Mouse (Mus musculus) heart, embryonic 11.5 days (tissue): ENCODE results near the gene Slc39a3. TPM values are rescaled to one million over a fixed set of nuclear protein-coding genes. Genes with fewer than 3 reads are reported as not detected.

Source experiments
- ATAC-seq: fragments of 200-750 bp; cut with Nextera tagmentation; replicated peaks from 2 replicates; pipeline ENCODE4 v1.8.0; 2017; ENCODE audit warnings: moderate library complexity; ENCODE audit not compliant: insufficient number of reproducible peaks, low FRiP score, low TSS enrichment
- H3K27ac ChIP-seq: fragments of 300-500 bp; sonication (generic); 2 replicates; pipeline ENCODE4 v1.5.1; 2014; ENCODE audit warnings: mild to moderate bottlenecking, low read depth, low read length
- H3K27me3 ChIP-seq: fragments of 300-500 bp; sonication (generic); 2 replicates; pipeline ENCODE4 v1.6.1; 2014; ENCODE audit warnings: mild to moderate bottlenecking, low read length, mixed read lengths; ENCODE audit not compliant: control insufficient read depth, insufficient read depth
- H3K36me3 ChIP-seq: fragments of 300-500 bp; sonication (generic); 2 replicates; pipeline ENCODE4 v1.6.1; 2014; ENCODE audit warnings: mild to moderate bottlenecking, low read length, moderate library complexity, mixed read lengths; ENCODE audit not compliant: control insufficient read depth, insufficient read depth
- H3K4me1 ChIP-seq: fragments of 300-500 bp; sonication (generic); 2 replicates; pipeline ENCODE4 v1.6.1; 2014; ENCODE audit warnings: low read length; ENCODE audit not compliant: control insufficient read depth, insufficient read depth
- H3K4me2 ChIP-seq: fragments of 300-500 bp; sonication (generic); 2 replicates; pipeline ENCODE4 v1.6.1; 2014; ENCODE audit warnings: mild to moderate bottlenecking, moderate library complexity
- H3K4me3 ChIP-seq: fragments of 300-500 bp; sonication (generic); 2 replicates; pipeline ENCODE4 v1.5.1; 2014; ENCODE audit warnings: low read depth, low read length
- H3K9ac ChIP-seq: fragments of 300-500 bp; sonication (generic); 2 replicates; pipeline ENCODE4 v1.6.1; 2014; ENCODE audit warnings: mild to moderate bottlenecking, low read depth, low read length, moderate library complexity
- H3K9me3 ChIP-seq: fragments of 300-500 bp; sonication (generic); replicated peaks from 2 replicates; pipeline ENCODE4 v1.6.1; 2016; ENCODE audit warnings: low read length; ENCODE audit not compliant: control insufficient read depth
- WGBS: fragments of 180-500 bp; shearing (Covaris S2); extraction: QIAGEN DNeasy Blood & Tissue Kit; methylation state at CpG from one replicate; pipeline ENCODE4 v1.1.7; 2014; ENCODE audit not compliant: insufficient replicate concordance; 5-methylcytosine and 5-hydroxymethylcytosine counted together
- polyA plus RNA-seq: library from polyadenylated mRNA; unstranded; fragments of >200 nt; fragmentation: Nextera tagmentation; extraction: Ambion mirVana; gene quantifications from 2 replicates; pipeline ENCODE4 v1.2.1, GENCODE M21; 2014

Slc39a3 gene
- polyA plus RNA-seq, result 3.9 and 4.1 TPM in 2 replicates

GRCm38 (mm10) chr10:81036988-81037580 is at the start of gene Slc39a3:
TSS of gene Slc39a3 (minus strand) at chr10:81037426.
- no peaks in the 10 kb centered on the region for H3K36me3 ChIP-seq
- WGBS, result under 1% methylated on average over 35 of the region's 35 CpGs
- H3K27me3 ChIP-seq, result no peaks in the 10 kb centered on the region
- no peaks in the 10 kb centered on the region for H3K9me3 ChIP-seq
- ATAC-seq, result peak; percentile 98
- H3K9ac ChIP-seq, result peak within 1 kb of the TSS; percentile 50
- H3K4me3 ChIP-seq, result peak within 1 kb of the TSS; percentile 53
- H3K27ac ChIP-seq, result no peak within 1 kb of the TSS
- H3K4me1 ChIP-seq, result no peaks in the 10 kb centered on the region; the same call in 1 of the 2 replicates
- H3K4me2 ChIP-seq, result peak within 1 kb of the TSS; percentile 57

GRCm38 (mm10) chr10:81087021-81087420 is 49.8 kb upstream of the Slc39a3 start:
- Histone ChIP-seq H3K4me1 (peaks cover 5% of the 10 kb centered on the region), H3K4me3 (no peak overlapping the region), H3K36me3 (peaks cover 2% of the 10 kb centered on the region), H3K9me3 (no peaks in the 10 kb centered on the region), H3K27ac (no peak overlapping the region), H3K9ac (no peak overlapping the region), H3K27me3 (peaks cover 3% of the 10 kb centered on the region; the same call in 1 of the 2 replicates), H3K4me2 (no peak overlapping the region)
- WGBS, result 38% methylated on average over 2 of the region's 2 CpGs
- no peak for ATAC-seq

DNA sequence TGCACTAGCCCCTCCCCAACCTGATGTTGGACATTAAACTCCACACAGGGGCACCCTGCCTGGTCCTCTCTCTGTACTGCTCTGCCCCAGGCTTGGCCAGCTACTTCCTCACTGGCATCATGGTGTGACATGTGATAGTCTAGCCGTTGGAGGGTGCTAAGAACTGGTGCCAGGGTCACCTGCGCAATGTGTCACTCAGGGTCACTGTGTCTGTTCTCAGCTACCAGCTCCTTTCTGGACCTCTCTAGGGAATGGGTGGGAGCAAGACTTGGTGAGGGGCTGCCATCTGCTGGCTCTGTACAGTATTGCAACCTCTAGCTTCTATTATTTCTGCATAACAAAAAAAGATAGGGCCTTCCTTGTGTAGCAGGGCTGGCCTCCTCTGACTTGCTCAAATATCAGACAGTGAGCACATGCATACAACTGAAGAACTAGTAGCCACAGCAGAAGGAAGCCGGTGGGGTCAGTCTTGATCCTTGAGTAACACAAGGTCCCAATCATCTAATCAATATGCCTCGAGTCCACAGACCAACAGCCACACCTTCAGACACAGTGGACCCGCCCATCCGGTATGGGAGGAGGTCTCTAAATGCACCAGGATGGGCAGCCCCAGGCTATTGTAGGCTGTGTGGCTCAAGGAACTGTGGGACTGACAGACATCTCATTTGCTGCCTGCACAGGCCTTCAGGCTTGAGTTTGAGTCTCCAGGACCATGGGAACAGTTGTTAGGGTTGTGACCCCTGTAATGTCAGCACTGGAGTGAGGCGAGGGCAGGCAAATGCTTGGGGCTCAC is 45.1 kb upstream of the Slc39a3 start:
- 0 out of 2 replicates have a peak, but pooled peaks have one; percentile 3 for ATAC-seq
- peaks cover 22% of the 10 kb centered on the region for H3K36me3 ChIP-seq
- 77% methylated on average over 7 of the region's 7 CpGs for WGBS

DNA sequence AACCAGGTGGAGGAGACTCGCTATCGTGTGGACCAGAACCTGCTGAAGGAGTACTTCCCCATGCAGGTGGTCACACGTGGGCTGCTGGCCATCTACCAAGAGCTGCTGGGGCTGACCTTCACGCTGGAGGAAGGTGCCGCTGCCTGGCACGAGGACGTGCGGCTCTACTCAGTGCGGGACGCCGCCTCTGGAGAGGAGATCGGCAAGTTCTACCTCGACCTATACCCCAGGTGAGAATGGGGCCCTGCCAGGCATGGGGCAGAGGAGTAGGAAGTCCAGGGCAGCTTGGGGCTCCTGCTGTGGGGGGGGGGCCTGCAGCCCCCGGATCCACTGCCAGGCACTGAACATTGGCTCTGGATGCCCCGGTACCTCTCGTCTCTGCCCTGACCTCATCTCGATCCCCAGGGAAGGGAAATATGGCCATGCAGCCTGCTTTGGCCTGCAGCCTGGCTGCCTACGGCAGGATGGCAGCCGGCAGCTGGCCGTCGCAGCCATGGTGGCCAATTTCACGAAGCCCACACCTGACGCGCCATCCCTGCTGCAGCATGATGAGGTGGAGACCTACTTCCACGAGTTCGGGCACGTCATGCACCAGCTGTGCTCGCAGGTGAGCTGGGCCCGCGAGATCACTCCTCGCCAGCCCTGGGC is 42.9 kb upstream of the Slc39a3 start:
- no peak for ATAC-seq
- peaks cover 30% of the 10 kb centered on the region for H3K36me3 ChIP-seq
- H3K27me3 ChIP-seq, result no peaks in the 10 kb centered on the region

More for the DNA sequence above, 45.1 kb upstream of the Slc39a3 start:
- no peaks in the 10 kb centered on the region for H3K4me1 ChIP-seq
- no peaks in the 10 kb centered on the region for H3K9me3 ChIP-seq
- H3K27me3 ChIP-seq, result no peaks in the 10 kb centered on the region
- no peak overlapping the region for H3K27ac ChIP-seq
- H3K9ac ChIP-seq, result no peak overlapping the region
- H3K4me2 ChIP-seq, result no peak overlapping the region
- H3K4me3 ChIP-seq, result no peak overlapping the region

GRCm38 (mm10) chr10:81077916-81078315 is 40.7 kb upstream of the Slc39a3 start:
- no peak overlapping the region for H3K4me2 ChIP-seq
- H3K9ac ChIP-seq, result no peak overlapping the region
- H3K27ac ChIP-seq, result no peak overlapping the region
- H3K4me1 ChIP-seq, result no peaks in the 10 kb centered on the region
- no peak overlapping the region for H3K4me3 ChIP-seq
- H3K36me3 ChIP-seq, result peaks cover 41% of the 10 kb centered on the region
- no peaks in the 10 kb centered on the region for H3K27me3 ChIP-seq
- ATAC-seq, result no peak
- 87% methylated on average over 11 of the region's 11 CpGs for WGBS
- no peaks in the 10 kb centered on the region for H3K9me3 ChIP-seq

More for the DNA sequence above, 42.9 kb upstream of the Slc39a3 start:
- WGBS, result 94% methylated on average over 31 of the region's 31 CpGs
- no peak overlapping the region for H3K4me2 ChIP-seq
- H3K9me3 ChIP-seq, result no peaks in the 10 kb centered on the region
- H3K9ac ChIP-seq, result no peak overlapping the region; the same call in 1 of the 2 replicates
- no peak overlapping the region for H3K4me3 ChIP-seq
- no peak overlapping the region for H3K27ac ChIP-seq
- H3K4me1 ChIP-seq, result no peaks in the 10 kb centered on the region

- 86% methylated on average over 1 of the region's 1 CpGs for WGBS
- H3K27me3 ChIP-seq, result no peaks in the 10 kb centered on the region
- no peak for ATAC-seq
- no peak overlapping the region for H3K27ac ChIP-seq
- no peaks in the 10 kb centered on the region for H3K9me3 ChIP-seq
- no peak overlapping the region for H3K4me3 ChIP-seq
- H3K36me3 ChIP-seq, result peaks cover 34% of the 10 kb centered on the region
- H3K9ac ChIP-seq, result no peak overlapping the region
- H3K4me2 ChIP-seq, result no peak overlapping the region
- H3K4me1 ChIP-seq, result no peaks in the 10 kb centered on the region
Observed at GRCm38 (mm10) chr10:81076356-81076755, 39.1 kb upstream of the Slc39a3 start.

DNA sequence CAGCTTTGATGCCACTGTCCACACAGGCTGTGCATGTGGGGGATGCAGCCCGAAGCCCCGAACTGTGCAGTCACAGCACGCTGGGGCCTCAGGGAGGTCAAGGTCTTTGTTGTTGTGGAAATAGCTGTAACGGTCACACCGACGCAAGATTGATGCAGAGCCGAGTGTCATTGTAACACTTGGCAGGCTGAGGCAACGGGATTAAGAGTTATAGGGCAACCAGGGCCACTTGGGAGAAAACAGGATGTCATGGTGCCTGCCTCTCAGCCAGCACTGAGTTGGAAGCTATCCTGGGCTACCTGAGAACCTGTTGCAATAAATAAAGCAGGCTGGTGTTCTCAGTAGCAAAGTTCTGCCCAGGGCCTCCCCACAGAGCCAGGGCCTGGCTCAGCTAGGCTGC is 38.5 kb upstream of the Slc39a3 start:
- 82% methylated on average over 8 of the region's 8 CpGs for WGBS
- H3K27me3 ChIP-seq, result no peaks in the 10 kb centered on the region
- H3K4me3 ChIP-seq, result no peak overlapping the region
- H3K9ac ChIP-seq, result no peak overlapping the region
- no peak for ATAC-seq
- no peaks in the 10 kb centered on the region for H3K9me3 ChIP-seq
- H3K4me1 ChIP-seq, result peaks cover 2% of the 10 kb centered on the region; the same call in 1 of the 2 replicates
- peaks cover 34% of the 10 kb centered on the region for H3K36me3 ChIP-seq
- H3K4me2 ChIP-seq, result no peak overlapping the region
- H3K27ac ChIP-seq, result no peak overlapping the region

DNA sequence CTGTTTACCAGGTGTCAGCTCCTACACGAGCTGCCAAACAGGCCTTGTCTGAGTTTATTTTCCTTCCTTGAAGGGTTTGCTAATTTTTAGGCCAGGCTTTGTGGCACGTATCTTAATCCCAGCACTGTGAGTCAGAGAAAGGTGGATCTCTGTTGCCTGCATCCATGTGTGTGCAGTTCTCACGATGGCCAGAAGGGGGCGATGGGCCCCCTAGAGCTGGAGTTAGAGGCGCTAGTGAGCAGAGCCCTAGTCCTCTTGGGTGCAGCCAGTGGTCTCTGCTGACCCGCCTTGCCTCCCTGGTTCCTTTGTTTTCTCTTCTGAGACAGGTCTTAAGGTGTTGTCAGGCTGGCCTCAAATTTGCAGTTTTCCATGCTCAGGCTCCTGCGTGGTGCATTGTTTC is 36.2 kb upstream of the Slc39a3 start:
- Histone ChIP-seq H3K9ac (no peak overlapping the region), H3K4me3 (no peak overlapping the region), H3K4me2 (no peak overlapping the region), H3K36me3 (peaks cover 23% of the 10 kb centered on the region), H3K27ac (no peak overlapping the region), H3K4me1 (peaks cover 6% of the 10 kb centered on the region; the same call in 1 of the 2 replicates), H3K27me3 (no peaks in the 10 kb centered on the region), H3K9me3 (no peaks in the 10 kb centered on the region)
- WGBS, result 59% methylated on average over 7 of the region's 7 CpGs
- ATAC-seq, result no peak
